ENCODE assay signal across 10 mouse cellular contexts in the genomic region with DNA sequence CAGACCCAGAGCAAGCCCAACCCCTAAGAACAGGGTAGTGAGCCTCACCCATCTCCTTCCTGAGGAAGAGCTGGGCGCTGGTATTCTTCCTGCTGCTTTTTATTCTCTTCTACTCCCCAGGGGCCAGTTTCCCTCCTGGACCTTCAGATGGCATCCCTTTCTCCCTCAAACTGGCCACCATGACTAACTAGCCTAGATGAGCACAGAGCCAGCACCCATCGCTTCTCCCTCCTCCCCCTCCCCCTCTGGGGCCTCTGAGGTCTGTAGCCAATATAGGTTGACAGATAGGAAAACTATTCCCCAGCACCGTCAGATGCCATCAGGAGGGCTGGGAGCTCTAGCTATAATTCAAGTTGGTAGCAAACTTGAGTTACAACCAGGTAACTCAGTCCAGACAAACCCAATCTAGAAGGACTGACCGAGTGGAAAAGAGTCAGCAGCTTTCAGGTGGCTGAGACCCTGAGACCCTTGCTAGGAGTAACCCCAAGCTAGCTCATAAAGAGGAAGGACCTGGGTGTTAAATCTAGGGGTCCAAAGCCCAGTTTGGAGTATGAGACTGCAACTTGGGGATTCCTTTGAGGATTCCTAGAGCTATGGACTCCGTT. TPM values are rescaled to one million over a fixed set of nuclear protein-coding genes. Genes with fewer than 3 reads are reported as not detected.
DNase-seq lines count a peak whose midpoint lies in the region; ATAC-seq and TF ChIP-seq lines count a peak whose summit lies in the region.
"Had no signal": no experiment of that assay in that cellular context is flagged by ENCODE, and none has a peak within 500 bp of the region (broad histone marks: within the 10 kb centered on the region; RNA-seq: fewer than 3 reads in every experiment).

No protein-coding gene starts in this region.

- H3K27ac ChIP-seq in gastrocnemius, adult 2 months: peak overlapping the region; percentile 48
- H3K27ac ChIP-seq in liver, embryonic 12.5 days: no peak overlapping the region
- H3K27ac ChIP-seq in liver, postnatal 0 days (ENCODE audit: low read depth): no peak overlapping the region
- H3K27ac ChIP-seq in cortical plate, adult 2 months (ENCODE audit: insufficient read depth, low read length): peak overlapping the region; percentile 15; the same call in 1 of the 2 replicates
- H3K27ac ChIP-seq in limb, embryonic 15.5 days: peak overlapping the region; percentile 83
- H3K27ac ChIP-seq: macrophage had no signal

- peaks cover 35% of the 10 kb centered on the region for H3K4me1 ChIP-seq in liver, embryonic 12.5 days
- H3K4me1 ChIP-seq in liver, postnatal 0 days (ENCODE audit: insufficient read depth): peaks cover 14% of the 10 kb centered on the region
- H3K4me1 ChIP-seq in cortical plate, adult 2 months (ENCODE audit: control insufficient read depth, insufficient read depth, low read length): no peaks in the 10 kb centered on the region
- H3K4me1 ChIP-seq in limb, embryonic 15.5 days: peaks cover 11% of the 10 kb centered on the region

- peaks cover 53% of the 10 kb centered on the region for H3K27me3 ChIP-seq in liver, embryonic 12.5 days (replicated peaks)
- peaks cover under 1% of the 10 kb centered on the region; the same call in 1 of the 2 replicates for H3K27me3 ChIP-seq in liver, postnatal 0 days (ENCODE audit: insufficient read depth, low read length)
- peaks cover 5% of the 10 kb centered on the region for H3K27me3 ChIP-seq in limb, embryonic 15.5 days

- TF ChIP-seq POLR2A in cortical plate, adult 2 months (IDR thresholded peaks at IDR 0.05; ENCODE audit: extremely low read depth, insufficient read depth, low read length): no peak

- TF ChIP-seq CTCF in gastrocnemius, adult 2 months (IDR thresholded peaks at IDR 0.05): no peak
- TF ChIP-seq CTCF in liver, postnatal 0 days (IDR thresholded peaks at IDR 0.05; ENCODE audit: low read depth): no peak
- TF ChIP-seq CTCF in cortical plate, adult 2 months (IDR thresholded peaks at IDR 0.05; ENCODE audit: extremely low read depth, insufficient read depth, low read length): no peak

- H3K9ac ChIP-seq in liver, embryonic 12.5 days: no peak overlapping the region
- H3K9ac ChIP-seq in liver, postnatal 0 days (replicated peaks): no peak overlapping the region
- H3K9ac ChIP-seq in limb, embryonic 15.5 days: no peak overlapping the region

- intact Hi-C loops in gastrocnemius, adult 2 months (cut with DNase I): no loop called here

- TF ChIP-seq EP300 in liver, postnatal 0 days (IDR thresholded peaks at IDR 0.05; ENCODE audit: low read depth): no peak

- no peak overlapping the region; the same call in 1 of the 2 replicates for H3K4me3 ChIP-seq in gastrocnemius, adult 2 months
- H3K4me3 ChIP-seq in liver, embryonic 12.5 days: no peak overlapping the region
- no peak overlapping the region for H3K4me3 ChIP-seq in liver, postnatal 0 days (ENCODE audit: low read depth, low read length)
- no peak overlapping the region for H3K4me3 ChIP-seq in cortical plate, adult 2 months (ENCODE audit: insufficient read depth, low read length)
- no peak overlapping the region for H3K4me3 ChIP-seq in limb, embryonic 15.5 days

- no peak for ATAC-seq in liver, embryonic 12.5 days
- ATAC-seq in liver, postnatal 0 days: no peak
- no peak for ATAC-seq in limb, embryonic 15.5 days (ENCODE audit: insufficient number of reproducible peaks, low FRiP score, low TSS enrichment, low read depth)

- no peak for DNase-seq in gastrocnemius, adult 2 months
- DNase-seq in gastrocnemius, postnatal 25 days: no peak
- no peak for DNase-seq in liver, postnatal 0 days
- no peak for DNase-seq in retina, embryonic 14.5 days (ENCODE audit: low spot score)
- no peak for DNase-seq in T-cell, adult 2 months (ENCODE audit: low spot score)

- no peaks in the 10 kb centered on the region for H3K36me3 ChIP-seq in liver, embryonic 12.5 days
- no peaks in the 10 kb centered on the region for H3K36me3 ChIP-seq in liver, postnatal 0 days (replicated peaks; ENCODE audit: insufficient read depth, low read length)
- H3K36me3 ChIP-seq in limb, embryonic 15.5 days: no peaks in the 10 kb centered on the region

- peak overlapping the region; percentile 58 for H3K4me2 ChIP-seq in liver, embryonic 12.5 days
- H3K4me2 ChIP-seq in liver, postnatal 0 days (ENCODE audit: low read depth, low read length): no peak overlapping the region
- peak overlapping the region; percentile 58; the same call in 1 of the 2 replicates for H3K4me2 ChIP-seq in limb, embryonic 15.5 days

- 27% methylated on average over 5 of the region's 5 CpGs for WGBS in liver, embryonic 12.5 days (ENCODE audit: insufficient replicate concordance)
- 47% methylated on average over 5 of the region's 5 CpGs for WGBS in liver, postnatal 0 days (ENCODE audit: insufficient replicate concordance)
- 52% methylated on average over 5 of the region's 5 CpGs for WGBS in limb, embryonic 15.5 days

- H3K9me3 ChIP-seq in liver, embryonic 12.5 days (replicated peaks): no peaks in the 10 kb centered on the region
- no peaks in the 10 kb centered on the region for H3K9me3 ChIP-seq in liver, postnatal 0 days (ENCODE audit: low read length)
- no peaks in the 10 kb centered on the region for H3K9me3 ChIP-seq in limb, embryonic 15.5 days

RNA-seq across cellular contexts. Expression of gene Fndc11, which starts 0.8 kb away (rescaled TPM):
- total RNA-seq in gastrocnemius, adult 2 months (2021): not detected
- not detected for total RNA-seq in gastrocnemius, postnatal 25 days (2021)
- 0.11 and 0.26 TPM in 2 replicates for polyA plus RNA-seq in liver, embryonic 12.5 days (2016; fragmentation: Nextera tagmentation; extraction: Ambion mirVana)
- polyA plus RNA-seq in liver, postnatal 0 days (2015; fragmentation: Nextera tagmentation; extraction: Ambion mirVana): 0.09 TPM in 1 of 2 replicates, not detected in the other
- polyA plus RNA-seq in cortical plate, adult 2 months (2012; rRNA removed): 0.13 TPM in 1 of 2 replicates, not detected in the other
- 0.14 and 0.25 TPM in 2 replicates for polyA plus RNA-seq in limb, embryonic 15.5 days (2015; fragmentation: Nextera tagmentation; extraction: Ambion mirVana)
- polyA plus RNA-seq: macrophage had no signal

RNA-seq across cellular contexts. Expression of gene Srms, which starts 6.0 kb away (rescaled TPM):
- under 1 TPM; 0.17 to 0.28 TPM for total RNA-seq in gastrocnemius, adult 2 months (2021)
- under 1 TPM; 0.20 to 0.24 TPM for total RNA-seq in gastrocnemius, postnatal 25 days (2021)
- 0.07 and 0.29 TPM in 2 replicates for polyA plus RNA-seq in liver, embryonic 12.5 days (2016; fragmentation: Nextera tagmentation; extraction: Ambion mirVana)
- 0.35 and 0.44 TPM in 2 replicates for polyA plus RNA-seq in liver, postnatal 0 days (2015; fragmentation: Nextera tagmentation; extraction: Ambion mirVana)
- 0.50 and 0.53 TPM in 2 replicates for polyA plus RNA-seq in cortical plate, adult 2 months (2012; rRNA removed)
- polyA plus RNA-seq in limb, embryonic 15.5 days (2015; fragmentation: Nextera tagmentation; extraction: Ambion mirVana): 0.26 and 0.41 TPM in 2 replicates
- polyA plus RNA-seq: macrophage had no signal

RNA-seq across cellular contexts. Expression of gene Ptk6, which starts 16.4 kb away (rescaled TPM):
- not detected for total RNA-seq in gastrocnemius, adult 2 months (2021)
- not detected for total RNA-seq in gastrocnemius, postnatal 25 days (2021)
- 0.04 TPM in 1 of 2 replicates, not detected in the other for polyA plus RNA-seq in liver, embryonic 12.5 days (2016; fragmentation: Nextera tagmentation; extraction: Ambion mirVana)
- 0.20 and 0.27 TPM in 2 replicates for polyA plus RNA-seq in liver, postnatal 0 days (2015; fragmentation: Nextera tagmentation; extraction: Ambion mirVana)
- polyA plus RNA-seq in cortical plate, adult 2 months (2012; rRNA removed): 0.04 and 0.10 TPM in 2 replicates
- polyA plus RNA-seq in limb, embryonic 15.5 days (2015; fragmentation: Nextera tagmentation; extraction: Ambion mirVana): 2.1 and 2.2 TPM in 2 replicates
- polyA plus RNA-seq: forebrain, embryonic 14.5 days; macrophage had no signal

RNA-seq across cellular contexts. Expression of gene Helz2, which starts 22.8 kb away (rescaled TPM):
- 1 to 10 TPM; 2.8 to 4.9 TPM for total RNA-seq in gastrocnemius, adult 2 months (2021)
- 1 to 10 TPM; 2.5 to 3.4 TPM for total RNA-seq in gastrocnemius, postnatal 25 days (2021)
- 1.7 and 1.8 TPM in 2 replicates for polyA plus RNA-seq in liver, embryonic 12.5 days (2016; fragmentation: Nextera tagmentation; extraction: Ambion mirVana)
- polyA plus RNA-seq in liver, postnatal 0 days (2015; fragmentation: Nextera tagmentation; extraction: Ambion mirVana): 3.9 and 4.2 TPM in 2 replicates
- polyA plus RNA-seq in cortical plate, adult 2 months (2012; rRNA removed): 3.4 TPM in 2 replicates
- 1.3 and 1.4 TPM in 2 replicates for polyA plus RNA-seq in limb, embryonic 15.5 days (2015; fragmentation: Nextera tagmentation; extraction: Ambion mirVana)

RNA-seq across cellular contexts. Expression of gene Ppdpf, which starts 31.9 kb away (rescaled TPM):
- 10 to 100 TPM; 39.1 to 46.2 TPM for total RNA-seq in gastrocnemius, adult 2 months (2021)
- total RNA-seq in gastrocnemius, postnatal 25 days (2021): 10 to 100 TPM; 44.4 to 49.5 TPM
- polyA plus RNA-seq in liver, embryonic 12.5 days (2016; fragmentation: Nextera tagmentation; extraction: Ambion mirVana): 114 and 115 TPM in 2 replicates
- 120 and 125 TPM in 2 replicates for polyA plus RNA-seq in liver, postnatal 0 days (2015; fragmentation: Nextera tagmentation; extraction: Ambion mirVana)
- polyA plus RNA-seq in cortical plate, adult 2 months (2012; rRNA removed): 115 and 128 TPM in 2 replicates
- 230 and 254 TPM in 2 replicates for polyA plus RNA-seq in limb, embryonic 15.5 days (2015; fragmentation: Nextera tagmentation; extraction: Ambion mirVana)

Comparison
In these comparisons a context has a peak if more than half of its experiments do, and no peak if none do; other contexts are left out.
1. H3K27ac ChIP-seq: peak in gastrocnemius, adult 2 months (single experiment), cortical plate, adult 2 months (single experiment) and limb, embryonic 15.5 days (single experiment); none in liver, embryonic 12.5 days (single experiment) and liver, postnatal 0 days (single experiment).